8 mouse cellular contexts compared by ENCODE assay signal in the genomic region with DNA sequence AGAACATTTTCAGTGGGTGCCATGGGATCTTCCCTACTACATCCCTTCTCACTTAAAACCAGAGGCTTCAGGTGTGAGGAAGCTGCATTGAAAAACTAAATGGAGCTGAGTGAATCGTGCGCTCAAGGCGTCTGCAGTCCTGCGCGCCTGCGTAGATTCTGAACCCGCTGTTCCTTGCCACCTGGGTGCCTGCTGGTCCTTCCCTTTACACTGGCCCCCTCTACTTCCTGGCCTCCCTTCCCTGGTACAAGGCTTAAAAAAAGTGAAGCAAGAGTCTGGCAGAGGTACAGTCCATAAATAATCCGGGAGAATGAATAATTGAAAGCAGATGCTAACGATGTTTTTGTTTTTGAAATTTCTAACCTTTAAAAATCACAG. TPM values are rescaled to one million over a fixed set of nuclear protein-coding genes. Genes with fewer than 3 reads are reported as not detected.
A peak's percentile ranks its signal among the peaks of the same experiment; 100 is the strongest.
DNase-seq lines count a peak whose midpoint lies in the region; ATAC-seq lines count a peak whose summit lies in the region.

No protein-coding gene starts in this region.

- H3K4me3 ChIP-seq in kidney, embryonic 16.5 days (ENCODE audit: low read length): peak overlapping the region; percentile 43
- H3K4me3 ChIP-seq in hindbrain, embryonic 14.5 days (replicated peaks; ENCODE audit: low read length): peak overlapping the region; percentile 46
- peak overlapping the region; percentile 57 for H3K4me3 ChIP-seq in midbrain, embryonic 15.5 days

- H3K27me3 ChIP-seq in kidney, embryonic 16.5 days (ENCODE audit: insufficient read depth, low read length): peaks cover 54% of the 10 kb centered on the region
- H3K27me3 ChIP-seq in hindbrain, embryonic 14.5 days (ENCODE audit: control insufficient read depth, insufficient read depth, low read length): peaks cover 18% of the 10 kb centered on the region
- 0 out of 2 replicates have a peak, but pooled peaks cover 7% of the 10 kb centered on the region for H3K27me3 ChIP-seq in midbrain, embryonic 15.5 days (replicated peaks)

- H3K36me3 ChIP-seq in kidney, embryonic 16.5 days (ENCODE audit: insufficient read depth, low read length): no peaks in the 10 kb centered on the region
- no peaks in the 10 kb centered on the region for H3K36me3 ChIP-seq in hindbrain, embryonic 14.5 days (replicated peaks; ENCODE audit: control insufficient read depth, insufficient read depth)
- H3K36me3 ChIP-seq in midbrain, embryonic 15.5 days (replicated peaks): no peaks in the 10 kb centered on the region

- H3K27ac ChIP-seq in kidney, embryonic 16.5 days (ENCODE audit: low read length): no peak overlapping the region
- peak overlapping the region; percentile 96 for H3K27ac ChIP-seq in hindbrain, embryonic 14.5 days
- peak overlapping the region; percentile 96 for H3K27ac ChIP-seq in midbrain, embryonic 15.5 days

- ATAC-seq in kidney, embryonic 16.5 days (ENCODE audit: low FRiP score, low TSS enrichment): peak; percentile 56
- peak; percentile 8 for ATAC-seq in hindbrain, embryonic 14.5 days (ENCODE audit: low FRiP score)
- ATAC-seq in midbrain, embryonic 15.5 days (replicated peaks): peak; percentile 34

- WGBS in kidney, embryonic 16.5 days: 10% methylated on average over 9 of the region's 9 CpGs
- 8% methylated on average over 9 of the region's 9 CpGs for WGBS in hindbrain, embryonic 14.5 days
- WGBS in midbrain, embryonic 15.5 days: 7% methylated on average over 9 of the region's 9 CpGs

- intact Hi-C loops in gastrocnemius, postnatal 36 days (cut with DNase I): no loop called here

- peaks cover 15% of the 10 kb centered on the region; the same call in 1 of the 2 replicates for H3K4me1 ChIP-seq in kidney, embryonic 16.5 days (ENCODE audit: insufficient read depth, low read length)
- 0 out of 2 replicates have a peak, but pooled peaks cover 7% of the 10 kb centered on the region for H3K4me1 ChIP-seq in hindbrain, embryonic 14.5 days (replicated peaks; ENCODE audit: control insufficient read depth, insufficient read depth, low read length)
- H3K4me1 ChIP-seq in midbrain, embryonic 15.5 days: peaks cover 7% of the 10 kb centered on the region; the same call in 1 of the 2 replicates

- DNase-seq in kidney, adult 8-10 months: no peak
- DNase-seq in embryo, embryonic 11 days: peak; percentile 62
- peak; percentile 52 for DNase-seq in hindbrain, embryonic 14.5 days (ENCODE audit: low spot score)
- DNase-seq in frontal cortex, postnatal 10 days (ENCODE audit: low spot score in 2 of 2): no peak
- no peak for DNase-seq in right cerebral cortex, postnatal 4 days
- no peak for DNase-seq in gastrocnemius, postnatal 36 days

- H3K9me3 ChIP-seq in kidney, embryonic 16.5 days (ENCODE audit: low read length): no peaks in the 10 kb centered on the region
- no peaks in the 10 kb centered on the region for H3K9me3 ChIP-seq in hindbrain, embryonic 14.5 days (ENCODE audit: control insufficient read depth, low read length)
- no peaks in the 10 kb centered on the region for H3K9me3 ChIP-seq in midbrain, embryonic 15.5 days

- H3K9ac ChIP-seq in kidney, embryonic 16.5 days (replicated peaks; ENCODE audit: low read length): peak overlapping the region; percentile 45; the same call in 1 of the 2 replicates
- peak overlapping the region; percentile 66 for H3K9ac ChIP-seq in hindbrain, embryonic 14.5 days
- peak overlapping the region; percentile 64 for H3K9ac ChIP-seq in midbrain, embryonic 15.5 days

- H3K4me2 ChIP-seq in kidney, embryonic 16.5 days (replicated peaks; ENCODE audit: low read depth, low read length): peak overlapping the region; percentile 69
- H3K4me2 ChIP-seq in hindbrain, embryonic 14.5 days (replicated peaks): peak overlapping the region; percentile 74
- H3K4me2 ChIP-seq in midbrain, embryonic 15.5 days: peak overlapping the region; percentile 76

RNA-seq across cellular contexts. Expression of a gene that starts 1.7 kb away (rescaled TPM):
- 0.39 and 1.1 TPM in 2 replicates for polyA plus RNA-seq in kidney, embryonic 16.5 days (2015; fragmentation: Nextera tagmentation; extraction: Ambion mirVana)
- polyA plus RNA-seq in hindbrain, embryonic 14.5 days (2014; fragmentation: Nextera tagmentation; extraction: Ambion mirVana): 64.6 and 83.7 TPM in 2 replicates
- polyA plus RNA-seq in midbrain, embryonic 15.5 days (2015; fragmentation: Nextera tagmentation; extraction: Ambion mirVana): 62.0 and 64.3 TPM in 2 replicates
- total RNA-seq in gastrocnemius, postnatal 36 days (2021): 1 to 10 TPM in 1 of 2 experiments, under 1 TPM in 1; 0.89 to 1.1 TPM

Comparison
In these comparisons a context has a peak if more than half of its experiments do, and no peak if none do; other contexts are left out.
1. DNase-seq: peak in embryo, embryonic 11 days (single experiment) and hindbrain, embryonic 14.5 days (single experiment); none in kidney, adult 8-10 months (0 of 2), frontal cortex, postnatal 10 days (0 of 2), right cerebral cortex, postnatal 4 days (single experiment) and gastrocnemius, postnatal 36 days (0 of 2).
2. RNA of a gene that starts 1.7 kb away (polyA plus RNA-seq): 64.6 to 83.7 TPM in hindbrain, embryonic 14.5 days and 62.0 to 64.3 TPM in midbrain, embryonic 15.5 days; 0.39 to 1.1 TPM in kidney, embryonic 16.5 days; every median in the first group is over 10 times any median in the second.
3. Peak in every context shown above with its lines, with median percentiles within 50 percentile points of each other: ATAC-seq, H3K4me2 ChIP-seq, H3K4me3 ChIP-seq and H3K9ac ChIP-seq.